Mouse (Mus musculus): Measurements from ENCODE around the gene Papola. TPM values are rescaled to one million over a fixed set of nuclear protein-coding genes. Genes with fewer than 3 reads are reported as not detected.

Papola gene
- total RNA-seq, 1 experiment = 131 TPM

- H3K9ac ChIP-seq (ENCODE audit: insufficient read depth, low read depth, low read length, poor library complexity, severe bottlenecking) = no peak overlapping the region
- in situ Hi-C loops (cut with MboI; ENCODE audit: low sequenced_read_pairs in 2 of 2, unreplicated experiment in 2 of 2) = no loop called here
- H3K4me3 ChIP-seq (ENCODE audit: insufficient read depth in 1 of 2, low read depth in 1 of 2, low read length in 2 of 2, poor library complexity in 1 of 2, severe bottlenecking in 1 of 2) = no peak overlapping the region
- peaks cover 2% of the 10 kb centered on the region in 2 experiments; a peak in 1 of 4 replicates for H3K4me1 ChIP-seq (ENCODE audit: control insufficient read depth in 2 of 2, insufficient read depth in 2 of 2, low read length in 2 of 2, poor library complexity in 1 of 2)
- no peak overlapping the region for H3K27ac ChIP-seq (ENCODE audit: insufficient read depth, low read depth, low read length, poor library complexity, severe bottlenecking)
- no peak for DNase-seq (ENCODE audit: low read depth, low spot score)
- TF ChIP-seq ZC3H11A (IDR thresholded peaks at IDR 0.05; ENCODE audit: borderline replicate concordance, low read depth, low read length) = no peak
- no peaks in the 10 kb centered on the region for H3K9me3 ChIP-seq (ENCODE audit: control insufficient read depth, insufficient read depth, low read depth, low read length)
- H3K36me3 ChIP-seq (ENCODE audit: control insufficient read depth, insufficient read depth, low read length, poor library complexity, severe bottlenecking) = no peaks in the 10 kb centered on the region; the same call in 1 of the 2 replicates
These were observed 13.5 kb downstream of the Papola start for GRCm38 (mm10) chr12:105798001-105798400.

DNA sequence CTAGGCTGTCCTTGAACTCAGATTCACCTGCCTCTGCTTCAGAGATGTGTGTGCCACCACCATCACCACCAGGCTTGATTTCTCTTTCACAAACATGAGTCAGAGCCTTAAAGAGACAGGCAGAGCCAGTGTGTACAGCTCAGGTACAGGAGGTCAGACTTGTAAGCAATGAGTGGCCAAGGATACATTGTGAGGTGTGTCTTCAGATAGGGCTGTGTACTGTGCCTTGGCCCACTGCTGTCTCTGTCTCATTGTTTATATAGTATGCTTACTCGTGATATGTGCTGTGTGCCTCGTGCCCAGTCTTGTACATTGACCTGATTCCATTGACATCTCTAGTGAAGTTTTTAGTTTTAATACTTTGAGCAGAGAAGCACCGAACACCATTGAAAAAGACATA, 21.3 kb downstream of the Papola start:
- Histone ChIP-seq H3K27ac (ENCODE audit: insufficient read depth, low read depth, low read length, poor library complexity, severe bottlenecking) (no peak overlapping the region), H3K4me3 (ENCODE audit: insufficient read depth in 1 of 2, low read depth in 1 of 2, low read length in 2 of 2, poor library complexity in 1 of 2, severe bottlenecking in 1 of 2) (no peak overlapping the region), H3K9ac (ENCODE audit: insufficient read depth, low read depth, low read length, poor library complexity, severe bottlenecking) (no peak overlapping the region), H3K4me1 (ENCODE audit: control insufficient read depth in 2 of 2, insufficient read depth in 2 of 2, low read length in 2 of 2, poor library complexity in 1 of 2) (peaks cover 0 to 2% of the 10 kb centered on the region in 2 experiments; a peak in 2 of 4 replicates), H3K36me3 (ENCODE audit: control insufficient read depth, insufficient read depth, low read length, poor library complexity, severe bottlenecking) (peaks cover 11% of the 10 kb centered on the region), H3K9me3 (ENCODE audit: control insufficient read depth, insufficient read depth, low read depth, low read length) (no peaks in the 10 kb centered on the region)
- in situ Hi-C loops (cut with MboI; ENCODE audit: low sequenced_read_pairs in 2 of 2, unreplicated experiment in 2 of 2) = no loop called here
- TF ChIP-seq CHD2 (IDR thresholded peaks at IDR 0.05; ENCODE audit: low read depth, low read length) (no peak), ZNF384 (IDR thresholded peaks at IDR 0.05; ENCODE audit: low read depth, low read length) (no peak), ZC3H11A (IDR thresholded peaks at IDR 0.05; ENCODE audit: borderline replicate concordance, low read depth, low read length) (no peak), HCFC1 (IDR thresholded peaks at IDR 0.05; ENCODE audit: borderline replicate concordance, insufficient read depth, low read length) (no peak), MAFK (IDR thresholded peaks at IDR 0.05; ENCODE audit: insufficient read depth, low read depth, low read length) (no peak)
- DNase-seq (ENCODE audit: low read depth, low spot score) = no peak

DNA sequence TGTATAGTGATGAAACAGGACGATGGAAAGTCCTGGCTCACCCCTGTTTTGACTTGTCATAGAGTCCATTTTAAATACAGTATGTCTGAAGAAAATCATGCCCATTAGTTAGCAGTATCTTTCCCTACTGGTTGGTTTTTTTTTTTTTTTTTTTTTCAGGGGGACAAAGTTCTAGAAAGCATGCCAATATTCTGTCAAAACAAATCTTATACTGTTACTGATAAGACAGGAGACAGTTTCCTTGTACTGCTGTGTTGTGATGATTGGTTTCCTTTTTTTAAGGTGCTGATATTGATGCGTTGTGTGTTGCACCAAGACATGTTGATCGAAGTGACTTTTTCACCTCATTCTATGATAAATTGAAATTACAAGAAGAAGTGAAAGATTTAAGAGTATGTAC, 21.7 kb downstream of the Papola start:
- H3K9ac ChIP-seq (ENCODE audit: insufficient read depth, low read depth, low read length, poor library complexity, severe bottlenecking) = no peak overlapping the region
- in situ Hi-C loops (cut with MboI; ENCODE audit: low sequenced_read_pairs in 2 of 2, unreplicated experiment in 2 of 2) = no loop called here
- H3K27ac ChIP-seq (ENCODE audit: insufficient read depth, low read depth, low read length, poor library complexity, severe bottlenecking) = no peak overlapping the region
- peaks cover 0 to 2% of the 10 kb centered on the region in 2 experiments; a peak in 2 of 4 replicates for H3K4me1 ChIP-seq (ENCODE audit: control insufficient read depth in 2 of 2, insufficient read depth in 2 of 2, low read length in 2 of 2, poor library complexity in 1 of 2)
- DNase-seq (ENCODE audit: low read depth, low spot score) = no peak
- no peak overlapping the region for H3K4me3 ChIP-seq (ENCODE audit: insufficient read depth in 1 of 2, low read depth in 1 of 2, low read length in 2 of 2, poor library complexity in 1 of 2, severe bottlenecking in 1 of 2)
- H3K36me3 ChIP-seq (ENCODE audit: control insufficient read depth, insufficient read depth, low read length, poor library complexity, severe bottlenecking) = peaks cover 11% of the 10 kb centered on the region
- H3K9me3 ChIP-seq (ENCODE audit: control insufficient read depth, insufficient read depth, low read depth, low read length) = no peaks in the 10 kb centered on the region
- TF ChIP-seq ZNF384 (IDR thresholded peaks at IDR 0.05; ENCODE audit: low read depth, low read length) (no peak), HCFC1 (IDR thresholded peaks at IDR 0.05; ENCODE audit: borderline replicate concordance, insufficient read depth, low read length) (no peak), CHD2 (IDR thresholded peaks at IDR 0.05; ENCODE audit: low read depth, low read length) (no peak), MAFK (IDR thresholded peaks at IDR 0.05; ENCODE audit: insufficient read depth, low read depth, low read length) (no peak), ZC3H11A (IDR thresholded peaks at IDR 0.05; ENCODE audit: borderline replicate concordance, low read depth, low read length) (no peak)

GRCm38 (mm10) chr12:105807416-105807815, 22.9 kb downstream of the Papola start:
- DNase-seq (ENCODE audit: low read depth, low spot score) = no peak
- Histone ChIP-seq H3K36me3 (ENCODE audit: control insufficient read depth, insufficient read depth, low read length, poor library complexity, severe bottlenecking) (peaks cover 17% of the 10 kb centered on the region), H3K27ac (ENCODE audit: insufficient read depth, low read depth, low read length, poor library complexity, severe bottlenecking) (no peak overlapping the region), H3K4me1 (ENCODE audit: control insufficient read depth in 2 of 2, insufficient read depth in 2 of 2, low read length in 2 of 2, poor library complexity in 1 of 2) (peaks cover 0 to 2% of the 10 kb centered on the region in 2 experiments; a peak in 2 of 4 replicates), H3K4me3 (ENCODE audit: insufficient read depth in 1 of 2, low read depth in 1 of 2, low read length in 2 of 2, poor library complexity in 1 of 2, severe bottlenecking in 1 of 2) (no peak overlapping the region), H3K9me3 (ENCODE audit: control insufficient read depth, insufficient read depth, low read depth, low read length) (no peaks in the 10 kb centered on the region), H3K9ac (ENCODE audit: insufficient read depth, low read depth, low read length, poor library complexity, severe bottlenecking) (no peak overlapping the region)
- no peak for TF ChIP-seq ZC3H11A (IDR thresholded peaks at IDR 0.05; ENCODE audit: borderline replicate concordance, low read depth, low read length)
- TF ChIP-seq MAFK (IDR thresholded peaks at IDR 0.05; ENCODE audit: insufficient read depth, low read depth, low read length) = no peak
- no peak for TF ChIP-seq HCFC1 (IDR thresholded peaks at IDR 0.05; ENCODE audit: borderline replicate concordance, insufficient read depth, low read length)
- no peak for TF ChIP-seq ZNF384 (IDR thresholded peaks at IDR 0.05; ENCODE audit: low read depth, low read length)
- TF ChIP-seq CHD2 (IDR thresholded peaks at IDR 0.05; ENCODE audit: low read depth, low read length) = no peak
- in situ Hi-C loops (cut with MboI; ENCODE audit: low sequenced_read_pairs in 2 of 2, unreplicated experiment in 2 of 2) = no loop called here

- H3K4me1 ChIP-seq (ENCODE audit: control insufficient read depth in 2 of 2, insufficient read depth in 2 of 2, low read length in 2 of 2, poor library complexity in 1 of 2) = peaks cover 0 to 2% of the 10 kb centered on the region in 2 experiments; a peak in 2 of 4 replicates
- no peak overlapping the region for H3K9ac ChIP-seq (ENCODE audit: insufficient read depth, low read depth, low read length, poor library complexity, severe bottlenecking)
- no peak for DNase-seq (ENCODE audit: low read depth, low spot score)
- H3K36me3 ChIP-seq (ENCODE audit: control insufficient read depth, insufficient read depth, low read length, poor library complexity, severe bottlenecking) = peaks cover 20% of the 10 kb centered on the region
- TF ChIP-seq ZC3H11A (IDR thresholded peaks at IDR 0.05; ENCODE audit: borderline replicate concordance, low read depth, low read length) = no peak
- TF ChIP-seq CHD2 (IDR thresholded peaks at IDR 0.05; ENCODE audit: low read depth, low read length) = no peak
- no peak for TF ChIP-seq ZNF384 (IDR thresholded peaks at IDR 0.05; ENCODE audit: low read depth, low read length)
- TF ChIP-seq HCFC1 (IDR thresholded peaks at IDR 0.05; ENCODE audit: borderline replicate concordance, insufficient read depth, low read length) = no peak
- no peak for TF ChIP-seq MAFK (IDR thresholded peaks at IDR 0.05; ENCODE audit: insufficient read depth, low read depth, low read length)
- no peak overlapping the region for H3K4me3 ChIP-seq (ENCODE audit: insufficient read depth in 1 of 2, low read depth in 1 of 2, low read length in 2 of 2, poor library complexity in 1 of 2, severe bottlenecking in 1 of 2)
- no peak overlapping the region for H3K27ac ChIP-seq (ENCODE audit: insufficient read depth, low read depth, low read length, poor library complexity, severe bottlenecking)
- in situ Hi-C loops (cut with MboI; ENCODE audit: low sequenced_read_pairs in 2 of 2, unreplicated experiment in 2 of 2) = no loop called here
- no peaks in the 10 kb centered on the region for H3K9me3 ChIP-seq (ENCODE audit: control insufficient read depth, insufficient read depth, low read depth, low read length)
These were observed 24.5 kb downstream of the Papola start for GRCm38 (mm10) chr12:105808945-105809344.
